Comparison of ENCODE assay signal across 17 mouse cellular contexts in genomic region chr15:26195576-26195975, GRCm38 (mm10).
"Had no signal": no experiment of that assay in that cellular context is flagged by ENCODE, and none has a peak within 500 bp of the region (broad histone marks: within the 10 kb centered on the region; RNA-seq: fewer than 3 reads in every experiment).

No protein-coding gene starts in this region.

- H3K4me2 ChIP-seq: lung, embryonic 15.5 days; midbrain, embryonic 11.5 days; midbrain, embryonic 13.5 days; midbrain, embryonic 15.5 days; neural tube, embryonic 12.5 days; stomach, embryonic 15.5 days had no signal

- H3K9ac ChIP-seq: lung, embryonic 15.5 days; midbrain, embryonic 13.5 days; midbrain, embryonic 15.5 days; neural tube, embryonic 12.5 days; stomach, embryonic 15.5 days had no signal

- H3K27ac ChIP-seq: lung, embryonic 15.5 days; macrophage; midbrain, embryonic 13.5 days; midbrain, embryonic 15.5 days; neural tube, embryonic 12.5 days; stomach, embryonic 15.5 days; stomach, postnatal 0 days had no signal

- H3K4me3 ChIP-seq: lung, embryonic 15.5 days; megakaryocyte, embryonic 14.5 days; midbrain, embryonic 13.5 days; midbrain, embryonic 15.5 days; neural tube, embryonic 12.5 days; stomach, embryonic 15.5 days had no signal

- H3K4me1 ChIP-seq: lung, embryonic 15.5 days; megakaryocyte, embryonic 14.5 days; midbrain, embryonic 13.5 days; midbrain, embryonic 15.5 days; neural tube, embryonic 12.5 days; stomach, embryonic 15.5 days had no signal

- ATAC-seq: lung, postnatal 0 days; midbrain, embryonic 13.5 days; midbrain, embryonic 15.5 days had no signal

- H3K36me3 ChIP-seq: lung, embryonic 15.5 days; midbrain, embryonic 13.5 days; midbrain, embryonic 15.5 days; neural tube, embryonic 12.5 days; stomach, embryonic 15.5 days had no signal

- H3K9me3 ChIP-seq: lung, embryonic 15.5 days; megakaryocyte, embryonic 14.5 days; midbrain, embryonic 13.5 days; midbrain, embryonic 15.5 days; neural tube, embryonic 12.5 days; stomach, embryonic 15.5 days had no signal

- H3K27me3 ChIP-seq: lung, embryonic 15.5 days; megakaryocyte, embryonic 14.5 days; midbrain, embryonic 13.5 days; midbrain, embryonic 15.5 days; neural tube, embryonic 12.5 days; stomach, embryonic 15.5 days had no signal

- DNase-seq: lung, adult 2 months; lung, postnatal 14 days; lung, postnatal 36 days; right cerebral cortex, postnatal 14 days; thymus, adult 2 months; thymus, postnatal 25 days; thymus, postnatal 4 days had no signal
